Comparison of ENCODE assay signal across 8 mouse cellular contexts in genomic region chr16:33062682-33063131, GRCm38 (mm10). TPM values are rescaled to one million over a fixed set of nuclear protein-coding genes. Genes with fewer than 3 reads are reported as not detected.
DNase-seq lines count a peak whose midpoint lies in the region; ATAC-seq and TF ChIP-seq lines count a peak whose summit lies in the region.

No protein-coding gene starts in this region.

- peaks cover 7 to 31% of the 10 kb centered on the region in 2 experiments for H3K36me3 ChIP-seq in MEL (ENCODE audit: control insufficient read depth in 1 of 2, insufficient read depth in 2 of 2, low read length in 2 of 2)
- H3K36me3 ChIP-seq in embryonic facial prominence, embryonic 15.5 days, result peaks cover 31% of the 10 kb centered on the region
- peaks cover 33% of the 10 kb centered on the region for H3K36me3 ChIP-seq in intestine, embryonic 14.5 days (ENCODE audit: control insufficient read depth, insufficient read depth, low read length)
- peaks cover 31% of the 10 kb centered on the region for H3K36me3 ChIP-seq in limb, embryonic 15.5 days
- H3K36me3 ChIP-seq in midbrain, embryonic 16.5 days (ENCODE audit: control insufficient read depth, insufficient read depth, low read length), result peaks cover 15% of the 10 kb centered on the region

- DNase-seq in heart, adult 8-10 months (ENCODE audit: low spot score), result peak; percentile 16
- no peak for DNase-seq in heart, postnatal 36 days
- DNase-seq in MEL (ENCODE audit: low read depth, low spot score), result peak; percentile 80
- DNase-seq in intestine, embryonic 14.5 days (ENCODE audit: low spot score), result peak; percentile 84
- peak; percentile 20 for DNase-seq in urinary bladder, postnatal 10 days (ENCODE audit: low spot score)

- intact Hi-C loops in heart, postnatal 36 days (cut with DNase I), result loop anchor here (5.0 kb wide), 1 partner anchor 250 kb away; the partner anchor contains the start of gene Smbd1

- peak overlapping the region; percentile 77 for H3K9ac ChIP-seq in MEL (ENCODE audit: control insufficient read depth, low read depth, low read length, poor library complexity, severe bottlenecking)
- peak overlapping the region; percentile 57 for H3K9ac ChIP-seq in embryonic facial prominence, embryonic 15.5 days
- peak overlapping the region; percentile 58 for H3K9ac ChIP-seq in intestine, embryonic 14.5 days (ENCODE audit: low read length)
- peak overlapping the region; percentile 63 for H3K9ac ChIP-seq in limb, embryonic 15.5 days
- H3K9ac ChIP-seq in midbrain, embryonic 16.5 days (ENCODE audit: low read depth, low read length), result peak overlapping the region; percentile 82

- H3K4me1 ChIP-seq in MEL (ENCODE audit: control insufficient read depth in 1 of 2, insufficient read depth in 2 of 2, low read length in 2 of 2), result peaks cover 3 to 20% of the 10 kb centered on the region in 2 experiments; a peak in 3 of 4 replicates
- peaks cover 24% of the 10 kb centered on the region for H3K4me1 ChIP-seq in embryonic facial prominence, embryonic 15.5 days
- peaks cover 15% of the 10 kb centered on the region; the same call in 1 of the 2 replicates for H3K4me1 ChIP-seq in intestine, embryonic 14.5 days (replicated peaks; ENCODE audit: control insufficient read depth, insufficient read depth, low read length)
- H3K4me1 ChIP-seq in limb, embryonic 15.5 days, result peaks cover 29% of the 10 kb centered on the region
- peaks cover 23% of the 10 kb centered on the region for H3K4me1 ChIP-seq in midbrain, embryonic 16.5 days (ENCODE audit: control insufficient read depth, insufficient read depth, low read length)

- TF ChIP-seq POLR2A in MEL (IDR thresholded peaks at IDR 0.05; ENCODE audit: control insufficient read depth in 1 of 2, insufficient read depth in 1 of 2, low read depth in 1 of 2, low read length in 2 of 2, poor library complexity in 1 of 2), result no peak

- TF ChIP-seq RAD21 in MEL (IDR thresholded peaks at IDR 0.05; ENCODE audit: low read depth, low read length), result no peak

- peaks cover 18% of the 10 kb centered on the region for H3K79me2 ChIP-seq in MEL (ENCODE audit: control insufficient read depth, insufficient read depth, low read length, poor library complexity)

- WGBS in embryonic facial prominence, embryonic 15.5 days, result 0% methylated on average over 35 of the region's 35 CpGs
- WGBS in intestine, embryonic 14.5 days, result under 1% methylated on average over 35 of the region's 35 CpGs
- WGBS in limb, embryonic 15.5 days, result under 1% methylated on average over 34 of the region's 35 CpGs
- under 1% methylated on average over 35 of the region's 35 CpGs for WGBS in midbrain, embryonic 16.5 days

- peak; percentile 51; the same call in 1 of the 2 replicates for ATAC-seq in embryonic facial prominence, embryonic 15.5 days (ENCODE audit: insufficient number of reproducible peaks, low FRiP score, low TSS enrichment, low read depth)
- ATAC-seq in intestine, embryonic 14.5 days (replicated peaks; ENCODE audit: low FRiP score, low TSS enrichment, low read depth), result peak; percentile 71
- peak; percentile 55 for ATAC-seq in limb, embryonic 15.5 days (ENCODE audit: insufficient number of reproducible peaks, low FRiP score, low TSS enrichment, low read depth)
- ATAC-seq in midbrain, embryonic 16.5 days, result peak; percentile 62

- H3K9me3 ChIP-seq in MEL (replicated peaks; ENCODE audit: insufficient read depth, low read length), result no peaks in the 10 kb centered on the region
- no peaks in the 10 kb centered on the region for H3K9me3 ChIP-seq in embryonic facial prominence, embryonic 15.5 days (replicated peaks)
- no peaks in the 10 kb centered on the region for H3K9me3 ChIP-seq in intestine, embryonic 14.5 days (ENCODE audit: control insufficient read depth, low read length)
- no peaks in the 10 kb centered on the region for H3K9me3 ChIP-seq in limb, embryonic 15.5 days
- no peaks in the 10 kb centered on the region for H3K9me3 ChIP-seq in midbrain, embryonic 16.5 days (replicated peaks; ENCODE audit: control insufficient read depth, low read length, poor library complexity, severe bottlenecking)

- peak overlapping the region; percentile 92 for H3K4me2 ChIP-seq in embryonic facial prominence, embryonic 15.5 days (replicated peaks)
- H3K4me2 ChIP-seq in intestine, embryonic 14.5 days (ENCODE audit: low read length), result peak overlapping the region; percentile 69
- peak overlapping the region; percentile 86 for H3K4me2 ChIP-seq in limb, embryonic 15.5 days
- peak overlapping the region; percentile 76 for H3K4me2 ChIP-seq in midbrain, embryonic 16.5 days (ENCODE audit: low read length)

- no peak for TF ChIP-seq CTCF in MEL (IDR thresholded peaks at IDR 0.05 in 2 of 3, conservative IDR thresholded peaks at IDR 0.05 in 1 of 3; ENCODE audit: control insufficient read depth in 1 of 3, insufficient read depth in 1 of 3, low read depth in 2 of 3, low read length in 3 of 3, poor library complexity in 1 of 3, severe bottlenecking in 1 of 3)

- peak overlapping the region; percentile 50 for H3K27ac ChIP-seq in MEL (ENCODE audit: control insufficient read depth, low read depth, low read length)
- H3K27ac ChIP-seq in embryonic facial prominence, embryonic 15.5 days (replicated peaks), result peak overlapping the region; percentile 72
- H3K27ac ChIP-seq in intestine, embryonic 14.5 days (ENCODE audit: low read depth), result peak overlapping the region; percentile 61
- H3K27ac ChIP-seq in limb, embryonic 15.5 days, result peak overlapping the region; percentile 62
- H3K27ac ChIP-seq in midbrain, embryonic 16.5 days (ENCODE audit: low read length), result peak overlapping the region; percentile 84

- no peaks in the 10 kb centered on the region for H3K27me3 ChIP-seq in MEL (ENCODE audit: control insufficient read depth in 1 of 2, insufficient read depth in 2 of 2, low read length in 2 of 2)
- H3K27me3 ChIP-seq in embryonic facial prominence, embryonic 15.5 days, result no peaks in the 10 kb centered on the region
- H3K27me3 ChIP-seq in intestine, embryonic 14.5 days (replicated peaks; ENCODE audit: control insufficient read depth, insufficient read depth, low read length), result no peaks in the 10 kb centered on the region
- H3K27me3 ChIP-seq in limb, embryonic 15.5 days, result no peaks in the 10 kb centered on the region
- no peaks in the 10 kb centered on the region for H3K27me3 ChIP-seq in midbrain, embryonic 16.5 days (ENCODE audit: control insufficient read depth, insufficient read depth, low read depth, low read length)

- no peak for TF ChIP-seq EP300 in MEL (IDR thresholded peaks at IDR 0.05; ENCODE audit: low read depth in 1 of 2, low read length in 2 of 2)

- peak overlapping the region; percentile 75 to 76 for H3K4me3 ChIP-seq in MEL (ENCODE audit: control insufficient read depth in 1 of 2, insufficient read depth in 1 of 2, low read depth in 2 of 2, low read length in 2 of 2)
- peak overlapping the region; percentile 71 for H3K4me3 ChIP-seq in embryonic facial prominence, embryonic 15.5 days (replicated peaks)
- H3K4me3 ChIP-seq in intestine, embryonic 14.5 days (ENCODE audit: low read depth, low read length), result peak overlapping the region; percentile 74
- H3K4me3 ChIP-seq in limb, embryonic 15.5 days, result peak overlapping the region; percentile 84
- H3K4me3 ChIP-seq in midbrain, embryonic 16.5 days (ENCODE audit: low read depth, low read length), result peak overlapping the region; percentile 88

TF ChIP-seq in MEL, 35 proteins besides CTCF, POLR2A, EP300 and RAD21:
- TF ChIP-seq TBP (IDR thresholded peaks at IDR 0.05; ENCODE audit: low read depth, low read length), result no peak
- TF ChIP-seq KAT2A (conservative IDR thresholded peaks at IDR 0.05; ENCODE audit: low read depth, low read length), result no peak
- TF ChIP-seq NELFE (IDR thresholded peaks at IDR 0.05; ENCODE audit: low read depth, low read length), result no peak
- TF ChIP-seq TAL1 (IDR thresholded peaks at IDR 0.05; ENCODE audit: low read length), result no peak
- TF ChIP-seq ZC3H11A (IDR thresholded peaks at IDR 0.05; ENCODE audit: low read depth, low read length), result no peak

RNA-seq across cellular contexts. Expression of gene Lmln, which starts 0.4 kb away (rescaled TPM):
- total RNA-seq in heart, adult 8-10 months (2022), result 1 to 10 TPM; 1.5 to 5.4 (median 2.1) TPM
- total RNA-seq in heart, postnatal 36 days (2021), result 1 to 10 TPM; 1.8 to 3.2 TPM
- total RNA-seq in MEL (2012; rRNA removed), result 2.0 and 2.7 TPM in 2 replicates
- polyA plus RNA-seq in MEL (2012; ENCODE audit: insufficient read depth in 1 of 2, insufficient read length in 2 of 2, low read depth in 1 of 2, low replicate concordance in 2 of 2, missing spikeins in 1 of 2), result 1 to 10 TPM in 1 of 2 experiments, not detected in 1; 3.8 TPM
- polyA plus RNA-seq in embryonic facial prominence, embryonic 15.5 days (2015; fragmentation: Nextera tagmentation; extraction: Ambion mirVana), result 1.9 and 2.3 TPM in 2 replicates
- 3.3 and 4.1 TPM in 2 replicates for polyA plus RNA-seq in intestine, embryonic 14.5 days (2014; fragmentation: Nextera tagmentation; extraction: Ambion mirVana)
- 1.7 and 1.8 TPM in 2 replicates for polyA plus RNA-seq in limb, embryonic 15.5 days (2015; fragmentation: Nextera tagmentation; extraction: Ambion mirVana)
- polyA plus RNA-seq in midbrain, embryonic 16.5 days (2015; fragmentation: Nextera tagmentation; extraction: Ambion mirVana), result 3.1 and 4.3 TPM in 2 replicates

RNA-seq across cellular contexts. Expression of gene Rpl35a, which starts 6.5 kb away (rescaled TPM):
- total RNA-seq in heart, adult 8-10 months (2022), result 100 to 1,000 TPM; 282 to 337 (median 300) TPM
- 100 to 1,000 TPM; 301 to 318 TPM for total RNA-seq in heart, postnatal 36 days (2021)
- 2,034 and 2,314 TPM in 2 replicates for total RNA-seq in MEL (2012; rRNA removed)
- polyA plus RNA-seq in MEL (2012; ENCODE audit: insufficient read depth in 1 of 2, insufficient read length in 2 of 2, low read depth in 1 of 2, low replicate concordance in 2 of 2, missing spikeins in 1 of 2), result 1,000 to 10,000 TPM in 1 of 2 experiments, not detected in 1; 1,572 TPM
- 817 and 937 TPM in 2 replicates for polyA plus RNA-seq in embryonic facial prominence, embryonic 15.5 days (2015; fragmentation: Nextera tagmentation; extraction: Ambion mirVana)
- polyA plus RNA-seq in intestine, embryonic 14.5 days (2014; fragmentation: Nextera tagmentation; extraction: Ambion mirVana), result 1,142 and 1,206 TPM in 2 replicates
- polyA plus RNA-seq in limb, embryonic 15.5 days (2015; fragmentation: Nextera tagmentation; extraction: Ambion mirVana), result 774 and 915 TPM in 2 replicates
- 387 and 410 TPM in 2 replicates for polyA plus RNA-seq in midbrain, embryonic 16.5 days (2015; fragmentation: Nextera tagmentation; extraction: Ambion mirVana)

RNA-seq across cellular contexts. Expression of gene Iqcg, which starts 6.7 kb away (rescaled TPM):
- 1 to 10 TPM in 1 of 4 experiments, under 1 TPM in 3; 0.31 to 1.6 (median 0.45) TPM for total RNA-seq in heart, adult 8-10 months (2022)
- under 1 TPM; 0.33 to 0.60 TPM for total RNA-seq in heart, postnatal 36 days (2021)
- total RNA-seq in MEL (2012; rRNA removed), result 13.6 and 15.0 TPM in 2 replicates
- 10 to 100 TPM in 1 of 2 experiments, not detected in 1; 40.4 TPM for polyA plus RNA-seq in MEL (2012; ENCODE audit: insufficient read depth in 1 of 2, insufficient read length in 2 of 2, low read depth in 1 of 2, low replicate concordance in 2 of 2, missing spikeins in 1 of 2)
- 7.5 and 12.1 TPM in 2 replicates for polyA plus RNA-seq in embryonic facial prominence, embryonic 15.5 days (2015; fragmentation: Nextera tagmentation; extraction: Ambion mirVana)
- polyA plus RNA-seq in intestine, embryonic 14.5 days (2014; fragmentation: Nextera tagmentation; extraction: Ambion mirVana), result 1.2 and 2.8 TPM in 2 replicates
- 1.6 and 2.0 TPM in 2 replicates for polyA plus RNA-seq in limb, embryonic 15.5 days (2015; fragmentation: Nextera tagmentation; extraction: Ambion mirVana)
- 7.6 and 7.8 TPM in 2 replicates for polyA plus RNA-seq in midbrain, embryonic 16.5 days (2015; fragmentation: Nextera tagmentation; extraction: Ambion mirVana)

Comparison
In these comparisons a context has a peak if more than half of its experiments do, and no peak if none do; other contexts are left out.
1. DNase-seq: peak in heart, adult 8-10 months (single experiment), MEL (single experiment), intestine, embryonic 14.5 days (single experiment) and urinary bladder, postnatal 10 days (single experiment); none in heart, postnatal 36 days (0 of 2).
2. Peak in every context shown above with its lines, with median percentiles within 50 percentile points of each other: H3K27ac ChIP-seq, H3K4me3 ChIP-seq, H3K9ac ChIP-seq, ATAC-seq and H3K4me2 ChIP-seq.